Mouse (Mus musculus) liver (tissue): ENCODE results near the gene Olfr1181.
"Not testable (repeated sequence)": the region's sequence is repeated elsewhere in the genome, so short reads cannot be mapped to it uniquely, and the experiment has no call there.

Source experiments
- DNase-seq: peaks from one replicate; pipeline ENCODE4 v3.0.0-alpha.2; 2020; ENCODE audit warnings: mixed read lengths

Olfr1181 gene

DNA sequence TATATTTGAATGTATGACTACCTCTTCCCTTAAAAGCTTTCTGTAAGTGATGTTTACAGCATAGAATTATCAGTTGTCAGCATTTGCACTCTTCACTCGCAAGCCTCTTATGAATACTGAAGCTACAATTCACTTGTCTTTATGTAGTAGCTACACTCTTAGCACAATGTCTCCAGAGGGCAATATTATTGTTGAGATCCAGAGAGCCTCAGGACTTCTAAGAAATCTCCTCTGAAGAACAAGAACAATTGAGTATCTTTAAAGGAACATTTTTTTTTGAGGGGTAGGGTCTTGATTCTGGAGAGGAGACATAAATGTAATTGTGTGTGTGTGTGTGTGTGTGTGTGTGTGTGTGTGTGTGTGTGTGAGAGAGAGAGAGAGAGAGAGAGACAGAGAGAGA is at the start of gene Olfr1181:
Olfr1181 (minus strand) TSS at position 101 of the 400 bp plus-strand sequence.
- no peak for DNase-seq

GRCm38 (mm10) chr2:88454567-88454966 is 28.6 kb upstream of the Olfr1181 start, which contains the start of gene Olfr1183:
TSS of gene Olfr1183 (plus strand) at chr2:88454867.
- not testable (repeated sequence) for DNase-seq

- DNase-seq: no peak
These were observed 23.1 kb upstream of the Olfr1181 start, which contains the start of gene Gm13757 for GRCm38 (mm10) chr2:88449031-88449430. TSS of gene Gm13757 (minus strand) at chr2:88449131.

- DNase-seq: no peak
These were observed 6.9 kb downstream of the Olfr1181 start, which contains the start of gene Olfr1180 for GRCm38 (mm10) chr2:88419051-88419450. TSS of gene Olfr1180 (minus strand) at chr2:88419151.

GRCm38 (mm10) chr2:88406353-88406752 is 19.6 kb downstream of the Olfr1181 start, which contains the start of gene Olfr1179:
TSS of gene Olfr1179 (minus strand) at chr2:88406453.
- no peak for DNase-seq

DNA sequence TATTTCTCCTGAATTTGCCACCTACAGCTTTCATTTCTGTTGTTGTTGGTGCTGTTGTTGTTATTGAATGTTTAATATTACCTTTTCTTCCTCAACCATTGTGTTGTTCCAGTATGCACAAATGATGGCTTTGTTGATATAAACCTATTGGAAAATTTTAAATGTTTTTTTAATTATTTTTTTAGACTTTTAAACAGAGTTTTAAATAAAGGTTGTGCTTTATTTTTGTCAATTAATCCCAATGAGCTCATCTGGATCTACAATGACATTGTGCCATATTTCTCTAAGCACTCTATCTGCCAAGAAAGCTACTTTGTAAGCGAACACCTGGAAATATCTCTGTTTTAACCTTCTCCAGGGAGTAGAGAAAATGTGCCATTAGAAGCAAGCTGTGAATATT is 39.2 kb downstream of the Olfr1181 start, which contains the start of gene Olfr1178:
Olfr1178 (plus strand) TSS at position 301 of the 400 bp plus-strand sequence.
- DNase-seq: no peak
